Mouse (Mus musculus): Measurements from ENCODE around the gene Hist1h2aa.

Hist1h2aa gene

DNA sequence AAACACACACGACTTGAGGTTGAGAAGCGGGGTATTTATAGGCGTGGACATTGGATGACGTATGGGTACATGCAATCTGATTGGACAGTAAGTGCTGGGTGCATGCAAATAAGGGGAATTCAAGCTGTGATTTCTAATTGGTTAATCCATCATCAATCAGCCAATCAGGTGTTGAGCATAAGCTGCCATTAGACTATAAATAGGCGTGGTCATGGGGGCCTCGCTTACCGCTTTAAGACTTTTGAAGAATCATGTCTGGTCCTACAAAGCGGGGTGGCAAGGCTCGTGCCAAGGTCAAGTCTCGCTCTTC is at the start of gene Hist1h2aa:
TSS of gene Hist1h2aa (plus strand) at position 252 of the 310 bp plus-strand sequence.
- DNase-seq: no peak

DNA sequence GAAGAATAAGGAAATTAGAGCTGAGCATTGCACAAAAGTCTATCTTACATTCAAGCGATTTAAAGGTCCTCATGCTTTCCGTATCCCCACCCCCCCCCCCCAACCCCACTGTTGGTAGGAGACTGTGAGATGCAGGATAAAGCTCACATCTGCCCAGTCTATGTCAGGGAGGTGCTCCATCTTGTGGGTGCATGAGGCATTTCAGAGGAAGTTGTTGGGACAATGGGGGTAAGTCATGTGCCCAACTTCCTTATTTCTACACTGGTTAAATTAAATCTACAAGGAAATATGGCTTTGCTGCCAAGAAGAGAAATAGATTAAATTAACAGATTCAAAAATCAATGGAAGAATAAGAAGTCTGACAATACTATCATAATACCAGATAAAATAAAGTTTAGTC is 48.7 kb upstream of the Hist1h2aa start:
- no peak for DNase-seq

- no peak for DNase-seq
Observed at GRCm38 (mm10) chr13:23887026-23887725, 47.1 kb upstream of the Hist1h2aa start.

DNA sequence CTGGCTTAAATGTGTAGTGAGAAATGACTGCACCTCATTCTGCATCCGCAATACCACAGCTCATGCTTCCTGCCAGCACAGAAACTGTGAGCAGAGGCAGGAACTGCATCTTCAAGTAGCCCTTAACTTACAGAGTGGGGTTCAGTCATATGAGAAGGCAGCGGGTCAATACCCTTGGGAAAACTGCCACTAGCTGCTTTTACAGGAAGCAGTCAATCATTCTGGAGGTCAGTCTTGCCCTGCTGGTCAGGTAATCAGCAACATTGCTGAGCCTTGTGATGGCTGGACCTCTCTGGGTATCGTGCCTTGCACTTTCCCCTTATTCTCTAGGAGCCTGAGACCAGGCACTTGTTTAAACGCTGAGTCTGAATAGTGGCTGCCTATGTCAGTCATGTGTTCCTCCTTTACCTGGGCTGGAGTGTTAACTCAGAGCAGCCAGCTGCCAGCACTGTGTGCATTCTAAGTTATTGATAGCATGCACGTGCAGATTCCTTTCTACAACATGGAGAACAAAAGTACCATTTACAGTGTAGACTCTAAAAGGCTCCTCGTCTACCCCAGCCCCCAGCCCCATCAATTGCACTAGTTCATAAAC is 45.2 kb upstream of the Hist1h2aa start:
- no peak for DNase-seq

DNA sequence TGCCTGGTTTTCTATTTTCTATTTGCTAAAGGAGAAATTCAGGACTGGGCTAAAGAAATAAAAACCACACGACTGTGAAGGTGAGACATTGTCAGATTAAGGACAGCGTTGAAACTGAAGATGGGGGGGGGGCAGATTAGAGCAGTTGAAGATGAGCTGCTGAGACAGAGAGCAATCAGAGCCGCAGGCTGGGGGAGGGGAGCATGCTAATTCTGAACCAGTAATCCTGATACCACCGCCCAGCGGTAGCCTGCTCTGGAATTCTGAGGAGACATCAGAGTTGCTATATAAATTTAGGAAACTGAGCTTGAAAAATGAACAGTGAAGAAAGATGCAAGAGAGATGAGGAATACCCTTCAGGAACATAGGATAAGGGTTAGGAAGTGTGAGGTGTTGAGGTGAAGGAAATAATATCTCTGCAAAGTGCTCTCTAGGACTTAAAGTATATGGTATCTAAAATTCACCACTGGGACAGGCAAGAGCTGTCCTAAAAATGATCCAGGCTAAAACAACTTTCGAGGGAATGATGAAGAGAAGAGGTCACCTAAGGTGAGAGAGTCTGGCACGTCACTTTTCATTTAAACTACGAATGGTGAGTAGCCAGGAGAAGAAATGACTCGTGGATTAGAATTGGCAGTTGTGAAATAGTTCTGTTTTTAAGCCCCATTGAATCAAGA is 41.5 kb upstream of the Hist1h2aa start:
- no peak for DNase-seq

DNA sequence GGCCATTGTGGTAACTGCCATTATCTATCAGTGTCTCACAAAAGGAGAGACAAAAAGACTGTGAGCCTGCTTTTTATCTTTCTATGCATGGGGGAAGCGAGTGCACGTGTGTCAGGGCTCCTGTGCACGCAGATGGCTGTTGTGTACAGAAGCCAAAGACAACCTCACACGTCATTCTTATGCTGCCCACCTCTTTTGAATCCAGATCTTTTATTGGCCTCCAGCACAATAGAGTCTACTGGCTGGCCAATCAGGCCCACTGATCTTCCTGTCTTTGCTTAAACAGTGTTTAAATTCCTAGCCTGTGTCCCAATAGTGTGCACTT is 41.0 kb upstream of the Hist1h2aa start:
- DNase-seq: no peak

DNA sequence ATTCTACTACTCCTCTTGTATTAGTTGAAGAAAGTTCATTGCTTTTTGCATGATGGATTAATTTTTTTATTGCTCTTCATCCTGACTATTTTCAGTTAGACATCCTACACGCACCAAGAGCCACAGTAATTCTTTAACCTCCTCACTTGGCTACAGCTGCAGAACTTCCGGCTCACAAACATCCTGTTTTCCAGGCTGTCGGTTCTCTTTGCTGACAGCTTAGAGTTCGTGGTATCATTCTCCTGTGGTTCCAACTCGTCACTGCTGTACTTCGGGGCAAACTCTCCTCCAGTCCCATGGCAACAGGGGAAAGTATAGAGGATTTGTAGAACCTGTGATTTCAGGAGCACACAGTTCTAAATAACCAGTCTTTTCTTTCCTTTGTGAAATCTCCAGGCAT is 36.0 kb upstream of the Hist1h2aa start:
- no peak for DNase-seq

- no peak for DNase-seq
Observed at GRCm38 (mm10) chr13:23906906-23907305, 27.4 kb upstream of the Hist1h2aa start.

- DNase-seq: no peak
Observed at GRCm38 (mm10) chr13:23910121-23910520, 24.1 kb upstream of the Hist1h2aa start.

- DNase-seq: no peak
Observed at GRCm38 (mm10) chr13:23911335-23911734, 22.9 kb upstream of the Hist1h2aa start.

GRCm38 (mm10) chr13:23913791-23914306 is 20.4 kb upstream of the Hist1h2aa start:
- peak; percentile 23 for DNase-seq

GRCm38 (mm10) chr13:23914376-23915167 is 19.7 kb upstream of the Hist1h2aa start, which contains the start of gene Slc17a4:
Gene Slc17a4 (minus strand): TSS chr13:23915009.
- DNase-seq: no peak

DNA sequence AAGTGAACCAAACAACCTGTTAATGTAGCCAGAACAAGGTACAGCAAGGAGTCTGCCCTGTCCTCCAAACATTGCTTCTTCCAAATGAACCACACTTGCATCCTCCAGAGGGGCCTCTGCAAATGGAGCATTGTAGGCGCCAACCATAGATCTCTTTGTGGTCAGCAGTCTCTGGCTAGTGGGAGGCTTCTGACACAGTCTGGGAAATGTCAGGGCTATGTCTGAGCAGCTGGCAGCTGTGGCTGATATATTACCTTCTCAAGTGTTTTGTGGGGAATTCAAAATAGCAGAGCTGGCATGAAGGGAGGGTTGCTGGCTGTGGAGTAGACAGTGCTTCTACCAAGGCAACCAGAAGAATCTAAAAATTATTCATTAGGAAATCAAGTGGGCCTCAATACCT is 18.1 kb upstream of the Hist1h2aa start:
- no peak for DNase-seq

- no peak for DNase-seq
Observed at GRCm38 (mm10) chr13:23917674-23918073, 16.6 kb upstream of the Hist1h2aa start.

DNA sequence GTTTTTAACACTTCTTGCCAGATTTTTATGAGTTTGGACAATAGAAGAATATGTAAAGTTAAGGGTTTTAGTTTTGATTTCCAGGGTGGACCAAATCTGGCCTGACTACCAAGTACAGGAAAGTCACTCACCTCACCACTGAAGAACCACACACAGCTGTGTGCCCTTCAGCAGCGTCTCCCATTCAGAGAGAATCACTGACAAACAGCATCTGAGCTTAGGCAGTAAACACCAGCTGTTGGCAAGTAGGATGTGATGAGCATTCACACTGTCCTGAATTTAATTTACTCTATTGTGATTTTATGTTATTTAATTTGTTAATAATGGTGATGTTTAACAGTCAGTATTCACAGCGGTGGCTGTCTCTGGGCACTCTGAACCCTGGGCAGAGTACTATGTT is 8.5 kb upstream of the Hist1h2aa start:
- DNase-seq: no peak

- DNase-seq: no peak
Observed at GRCm38 (mm10) chr13:23928637-23929036, 5.6 kb upstream of the Hist1h2aa start.

DNA sequence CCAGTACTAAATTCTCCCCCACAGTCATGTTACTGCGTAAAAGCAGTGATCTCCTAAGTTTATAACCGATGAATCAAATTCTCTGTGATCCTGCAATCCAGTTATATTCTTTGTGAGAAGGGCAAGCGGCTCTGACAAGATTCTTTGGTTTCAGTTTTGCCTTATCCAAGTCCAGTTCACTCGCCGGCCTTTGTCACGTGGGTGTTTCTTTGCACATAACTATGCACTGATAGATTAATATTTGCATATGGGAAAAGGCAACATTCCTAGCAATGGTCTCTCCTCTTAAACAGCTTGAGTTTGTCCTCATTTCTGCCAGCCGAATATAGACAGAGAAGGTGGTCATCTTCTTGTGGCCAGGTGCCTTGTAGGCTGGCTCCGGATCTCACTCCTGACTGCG is 3.8 kb upstream of the Hist1h2aa start:
- no peak for DNase-seq

- DNase-seq: no peak
Observed at GRCm38 (mm10) chr13:23930904-23931303, 3.4 kb upstream of the Hist1h2aa start.

DNA sequence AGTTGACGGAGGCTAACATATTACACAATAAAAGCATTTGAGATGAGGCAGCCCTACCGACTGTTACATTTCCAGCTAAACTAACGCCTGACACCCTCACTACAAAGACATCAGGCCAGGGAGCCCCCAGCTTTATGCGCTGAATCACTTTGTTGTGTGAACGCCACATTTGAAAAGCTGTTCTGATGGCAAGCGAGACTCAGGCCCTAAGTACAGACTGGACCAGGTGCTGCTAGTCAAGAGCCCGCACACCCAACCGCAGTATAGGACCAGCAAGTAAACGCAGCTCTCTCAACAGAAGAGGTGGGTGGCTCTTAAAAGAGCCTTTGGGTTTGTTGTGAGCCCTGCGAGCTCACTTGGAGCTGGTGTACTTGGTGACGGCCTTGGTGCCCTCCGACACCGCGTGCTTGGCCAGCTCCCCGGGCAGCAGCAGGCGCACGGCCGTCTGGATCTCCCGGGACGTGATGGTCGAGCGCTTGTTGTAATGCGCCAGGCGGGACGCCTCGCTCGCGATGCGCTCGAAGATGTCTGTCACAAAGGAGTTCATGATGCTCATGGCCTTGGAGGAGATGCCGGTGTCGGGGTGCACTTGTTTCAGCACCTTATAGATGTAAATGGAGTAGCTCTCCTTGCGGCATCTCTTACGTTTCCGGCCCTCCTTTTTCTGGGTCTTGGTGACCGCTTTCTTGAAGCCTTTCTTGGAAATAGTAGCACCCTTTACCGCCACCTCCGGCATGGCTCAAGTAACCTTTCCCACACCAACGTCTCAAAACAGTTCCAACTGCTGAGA is 646 bp upstream of the Hist1h2aa start, which contains the start of gene Hist1h2ba:
TSS of gene Hist1h2ba (minus strand) at position 736 of the 790 bp plus-strand sequence.
- no peak for DNase-seq

DNA sequence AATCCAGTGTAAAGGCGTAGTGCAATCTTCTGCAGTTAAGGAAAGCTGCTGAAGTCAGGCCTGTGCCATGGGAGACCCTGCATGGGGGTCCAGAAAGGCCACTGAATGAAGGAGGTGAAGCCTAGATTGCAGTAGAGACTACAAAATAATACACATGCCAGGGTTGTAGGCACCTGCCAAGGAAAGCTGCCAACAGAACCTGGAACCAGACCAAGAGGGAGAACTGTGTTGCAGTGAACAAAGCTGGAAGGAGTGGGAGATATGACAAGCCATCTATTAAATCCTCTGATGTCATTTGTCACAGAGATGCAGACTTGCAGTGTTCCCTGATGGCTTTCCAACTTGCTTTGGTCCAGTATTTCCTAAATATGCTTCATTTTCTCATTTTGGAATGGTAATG is 4.4 kb downstream of the Hist1h2aa start:
- DNase-seq: peak; percentile 59

DNA sequence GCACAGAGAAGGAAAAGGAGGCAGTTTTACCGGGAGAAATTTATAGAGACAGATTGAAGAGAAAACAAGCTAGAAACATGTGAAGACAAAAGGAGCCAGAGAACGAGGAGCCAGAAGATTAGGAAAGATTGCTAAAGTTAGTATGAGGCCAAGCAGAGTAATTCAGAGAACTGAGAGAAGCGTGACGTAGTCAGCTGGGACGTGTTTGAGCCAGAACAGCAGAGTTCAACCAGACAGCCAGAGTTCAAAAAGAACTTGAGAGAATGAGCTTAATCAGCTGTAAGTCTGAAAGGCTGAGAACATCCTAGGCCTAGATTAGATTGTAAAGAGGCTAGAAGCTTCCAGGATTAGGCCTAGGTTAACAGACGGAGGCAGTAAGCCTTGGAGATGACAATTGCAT is 6.0 kb downstream of the Hist1h2aa start:
- no peak for DNase-seq

DNA sequence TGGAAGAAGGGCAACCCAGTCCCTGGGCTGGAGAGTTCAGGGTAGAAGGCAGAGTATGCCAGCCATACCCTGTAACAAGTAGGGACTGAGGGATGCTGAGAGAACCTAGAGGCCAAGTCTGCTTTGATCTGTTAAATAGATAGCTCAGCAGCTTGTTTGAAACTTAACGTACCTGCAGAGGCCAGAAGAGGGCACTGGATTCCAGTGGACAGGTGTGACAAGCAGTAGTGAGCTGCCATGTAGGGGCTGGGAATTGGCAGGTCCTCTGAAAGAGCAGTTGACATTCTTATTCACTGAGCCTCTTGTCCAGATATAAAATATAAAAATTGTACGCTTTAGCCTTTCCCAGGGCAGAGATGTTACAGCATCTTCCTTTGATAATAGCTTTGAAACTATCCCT is 8.6 kb downstream of the Hist1h2aa start:
- DNase-seq: no peak

- no peak for DNase-seq
Observed at GRCm38 (mm10) chr13:23946254-23946653, 12.0 kb downstream of the Hist1h2aa start.
